Mouse (Mus musculus) erythroblast, embryonic 14.5 days (primary cell): ENCODE data around the gene Hoxd8. TPM values are rescaled to one million over a fixed set of nuclear protein-coding genes. Genes with fewer than 3 reads are reported as not detected.

Experiments used
- H3K27me3 ChIP-seq: 2 replicates; pipeline ENCODE4 v1.6.1; 2012; ENCODE audit warnings: inconsistent platforms; ENCODE audit not compliant: control insufficient read depth
- H3K36me3 ChIP-seq: 2 replicates; pipeline ENCODE4 v1.6.1; 2012; ENCODE audit warnings: mild to moderate bottlenecking, inconsistent platforms; ENCODE audit not compliant: control insufficient read depth
- H3K4me1 ChIP-seq: 2 replicates; pipeline ENCODE4 v1.6.1; 2012; ENCODE audit warnings: inconsistent platforms; ENCODE audit not compliant: control insufficient read depth
- H3K4me3 ChIP-seq: replicated peaks from 2 replicates; pipeline ENCODE3; 2012; ENCODE audit warnings: moderate library complexity, mild to moderate bottlenecking, inconsistent platforms
- H3K9me3 ChIP-seq: 2 replicates; pipeline ENCODE4 v1.6.1; 2012; ENCODE audit warnings: low read length, inconsistent platforms, mixed read lengths; ENCODE audit not compliant: control insufficient read depth
- GATA1 ChIP-seq: IDR thresholded peaks from 2 replicates; pipeline ENCODE4 v1.6.1; 2012; ENCODE audit warnings: low read length, inconsistent platforms, mixed read lengths
- TAL1 ChIP-seq: IDR thresholded peaks from 3 replicates; pipeline ENCODE4 v1.6.1; 2012; ENCODE audit warnings: low read length, inconsistent platforms, mixed read lengths
- polyA plus RNA-seq: library from polyadenylated mRNA; stranded (reverse); fragments of >175 nt; gene quantifications from 2 replicates; pipeline ENCODE4 v1.2.3, GENCODE M21; 2012

Hoxd8 gene
- polyA plus RNA-seq, 1 experiment = not detected

DNA sequence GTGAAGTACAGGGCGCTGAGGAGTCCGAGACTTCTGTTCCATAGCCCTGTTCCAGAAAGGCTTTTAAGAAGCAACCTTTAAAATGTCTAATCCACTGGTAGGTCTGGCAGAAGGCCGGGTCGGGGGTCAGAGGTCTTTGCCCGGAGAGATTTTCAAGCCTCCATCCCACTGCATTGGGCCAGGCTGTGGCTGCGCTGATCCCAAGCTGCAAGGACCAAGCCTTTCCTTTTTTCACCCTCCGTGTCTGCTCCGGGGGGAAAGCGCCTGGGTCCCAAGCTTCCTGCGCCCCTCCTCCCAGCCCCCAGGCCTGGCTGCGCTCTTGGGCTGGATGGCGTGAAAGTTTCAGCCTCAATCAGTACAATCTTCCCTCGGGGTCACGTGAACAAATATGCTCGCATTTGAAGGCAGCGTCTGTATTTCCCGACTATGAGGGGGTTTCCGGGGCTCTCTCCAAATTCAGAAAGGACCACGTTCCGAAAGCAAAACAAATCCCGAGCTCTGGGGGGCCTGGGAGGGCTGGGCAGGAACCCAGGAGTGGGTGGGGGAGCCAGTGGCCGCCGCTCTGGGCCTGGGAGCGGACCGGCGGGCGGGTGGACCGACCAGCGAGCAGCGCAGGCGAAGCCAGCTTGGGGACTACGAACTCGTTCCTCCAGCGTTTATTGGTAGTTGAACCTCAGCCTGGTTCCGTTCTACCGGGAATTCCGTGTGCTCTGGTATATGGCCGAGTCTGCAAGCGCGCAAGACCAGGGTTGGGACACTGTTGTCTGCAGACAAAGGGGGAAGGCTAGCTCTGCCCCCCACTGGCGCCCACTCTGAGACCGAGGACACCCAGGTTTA is 31.7 kb downstream of the Hoxd8 start:
- no peaks in the 10 kb centered on the region for H3K9me3 ChIP-seq
- no peak overlapping the region for H3K4me3 ChIP-seq
- H3K4me1 ChIP-seq = no peaks in the 10 kb centered on the region
- no peak for TF ChIP-seq GATA1
- TF ChIP-seq TAL1 = no peak
- H3K27me3 ChIP-seq = peaks cover 100% of the 10 kb centered on the region
- H3K36me3 ChIP-seq = no peaks in the 10 kb centered on the region

DNA sequence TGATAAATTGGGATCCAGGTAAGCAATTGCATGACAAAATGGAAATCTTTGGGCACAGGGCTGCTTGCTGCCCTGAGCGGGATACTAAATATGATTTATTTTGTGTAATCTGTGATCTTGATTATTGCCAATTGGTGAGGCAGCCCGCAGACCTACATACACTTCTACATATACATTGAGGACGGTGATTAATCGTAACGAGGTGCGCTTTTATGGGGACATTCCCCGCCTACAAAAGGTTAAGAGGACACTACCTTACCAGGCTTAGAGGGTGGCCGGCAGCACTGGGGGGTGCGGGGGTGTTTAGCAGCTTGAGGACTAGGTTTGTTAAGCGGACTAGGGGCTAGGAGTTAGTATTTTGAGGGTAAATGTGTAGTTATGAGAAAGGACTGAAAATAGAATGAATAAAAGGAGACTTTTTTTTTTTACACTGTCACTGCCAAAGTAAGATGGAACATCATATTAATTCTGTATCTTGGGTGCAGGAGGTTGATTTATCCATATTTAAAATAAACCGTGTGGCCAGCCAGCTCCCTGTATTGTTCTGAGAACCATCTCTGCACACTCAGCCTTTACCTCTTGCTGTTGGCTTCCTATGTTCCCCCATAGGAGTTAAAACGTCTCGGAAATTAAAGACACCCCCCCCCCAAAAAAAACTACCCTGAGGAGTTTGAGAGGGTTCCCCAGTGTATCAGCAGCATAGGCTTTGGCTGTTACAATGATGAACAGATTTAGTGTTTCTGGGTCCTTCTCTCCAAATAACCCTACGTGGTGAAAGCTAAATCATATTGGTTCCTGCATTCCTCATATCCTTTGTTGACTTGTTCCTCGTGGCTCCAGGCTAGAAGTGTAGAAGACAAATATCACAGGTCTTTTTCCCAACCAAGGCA is 32.5 kb downstream of the Hoxd8 start:
- Histone ChIP-seq H3K4me1 (no peaks in the 10 kb centered on the region), H3K9me3 (no peaks in the 10 kb centered on the region), H3K36me3 (no peaks in the 10 kb centered on the region), H3K4me3 (no peak overlapping the region), H3K27me3 (peaks cover 100% of the 10 kb centered on the region)
- TF ChIP-seq TAL1 = no peak
- TF ChIP-seq GATA1 = no peak

DNA sequence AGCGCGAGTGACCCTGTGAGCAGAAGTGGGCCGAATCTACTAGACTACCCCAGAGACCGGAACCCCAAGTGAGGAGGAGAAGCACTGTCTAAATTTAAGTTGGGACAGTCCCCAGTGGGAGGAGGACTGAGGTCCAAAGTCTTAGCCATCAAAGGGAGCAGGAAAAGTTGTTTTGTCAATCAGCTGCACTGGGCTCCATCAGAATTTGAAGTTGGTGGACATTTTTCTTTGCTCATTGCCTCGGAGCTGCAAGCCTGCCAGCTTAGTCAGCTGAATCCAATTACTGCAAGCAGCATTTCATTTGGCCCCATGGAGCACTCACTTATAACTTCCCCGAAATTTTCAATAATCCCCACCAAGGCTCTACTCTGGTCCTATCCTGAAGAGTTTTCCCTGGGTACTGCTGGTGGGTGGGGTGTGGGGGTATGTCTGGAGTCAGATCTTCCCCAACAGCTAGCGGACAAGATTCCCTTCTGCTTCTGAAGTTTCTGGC is 33.2 kb downstream of the Hoxd8 start:
- Histone ChIP-seq H3K9me3 (no peaks in the 10 kb centered on the region), H3K4me1 (no peaks in the 10 kb centered on the region), H3K36me3 (no peaks in the 10 kb centered on the region), H3K4me3 (no peak overlapping the region), H3K27me3 (peaks cover 100% of the 10 kb centered on the region)
- TF ChIP-seq GATA1 (no peak), TAL1 (no peak)

DNA sequence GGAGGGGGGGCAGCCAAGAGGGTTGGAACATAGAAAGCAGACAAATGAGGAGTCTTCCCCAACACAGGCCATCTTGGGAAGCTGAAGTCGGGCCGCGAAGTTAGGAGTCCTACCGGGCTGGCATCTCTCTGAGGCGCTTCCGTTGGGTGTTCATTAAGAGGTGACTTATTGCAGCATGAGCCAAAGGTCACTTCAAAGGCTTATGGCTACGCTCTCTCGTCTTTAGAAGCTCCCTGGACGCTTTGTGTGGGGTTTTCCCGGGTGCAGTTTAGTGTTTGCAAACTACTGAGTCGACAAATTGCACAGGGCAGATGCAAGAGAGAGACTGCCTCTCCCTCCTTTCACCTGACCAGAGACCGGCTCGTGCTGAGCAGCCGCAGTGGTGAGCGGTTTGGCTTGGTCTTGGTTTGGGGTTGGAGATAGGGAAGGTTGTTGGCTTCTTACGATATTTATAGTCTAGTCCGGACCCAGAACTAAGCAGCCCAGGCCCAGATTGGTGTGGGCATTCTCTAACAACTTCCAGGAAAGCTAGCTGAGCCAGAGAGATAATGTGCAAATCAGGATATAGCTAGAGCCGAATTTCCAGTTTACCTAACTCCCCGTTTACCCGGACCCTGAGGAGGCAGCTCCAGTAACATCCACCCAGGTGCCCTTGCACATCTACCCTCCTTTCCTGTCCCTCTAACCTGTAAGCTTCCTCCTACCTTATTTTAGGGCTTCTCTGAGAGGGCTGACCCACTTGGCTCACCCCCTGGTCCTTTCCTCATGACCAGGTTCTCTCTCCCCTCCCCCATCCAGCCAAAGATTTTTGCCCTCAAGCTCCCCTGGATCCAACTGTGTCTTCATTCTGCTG is 34.4 kb downstream of the Hoxd8 start:
- H3K4me3 ChIP-seq = no peak overlapping the region
- H3K4me1 ChIP-seq = no peaks in the 10 kb centered on the region
- H3K36me3 ChIP-seq = no peaks in the 10 kb centered on the region
- H3K27me3 ChIP-seq = peaks cover 98% of the 10 kb centered on the region
- no peak for TF ChIP-seq TAL1
- no peak for TF ChIP-seq GATA1
- H3K9me3 ChIP-seq = no peaks in the 10 kb centered on the region

DNA sequence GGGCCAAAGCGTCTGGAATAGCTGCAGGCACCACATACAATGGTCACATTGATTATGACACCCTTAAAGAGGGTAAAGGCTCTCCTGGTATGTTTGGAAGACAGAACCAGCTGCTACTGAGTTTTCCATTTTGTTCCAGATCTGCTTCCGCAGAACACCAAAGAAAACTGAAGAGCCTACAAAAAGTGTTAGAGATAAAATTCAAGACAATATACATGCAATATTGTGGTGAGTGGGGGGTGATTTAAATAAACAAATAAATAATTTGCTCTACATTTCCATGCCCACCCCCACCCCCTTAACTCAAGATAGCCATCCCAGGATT is 35.0 kb downstream of the Hoxd8 start:
- Histone ChIP-seq H3K9me3 (no peaks in the 10 kb centered on the region), H3K36me3 (no peaks in the 10 kb centered on the region), H3K4me1 (no peaks in the 10 kb centered on the region), H3K4me3 (no peak overlapping the region), H3K27me3 (peaks cover 98% of the 10 kb centered on the region)
- TF ChIP-seq GATA1 (no peak), TAL1 (no peak)

DNA sequence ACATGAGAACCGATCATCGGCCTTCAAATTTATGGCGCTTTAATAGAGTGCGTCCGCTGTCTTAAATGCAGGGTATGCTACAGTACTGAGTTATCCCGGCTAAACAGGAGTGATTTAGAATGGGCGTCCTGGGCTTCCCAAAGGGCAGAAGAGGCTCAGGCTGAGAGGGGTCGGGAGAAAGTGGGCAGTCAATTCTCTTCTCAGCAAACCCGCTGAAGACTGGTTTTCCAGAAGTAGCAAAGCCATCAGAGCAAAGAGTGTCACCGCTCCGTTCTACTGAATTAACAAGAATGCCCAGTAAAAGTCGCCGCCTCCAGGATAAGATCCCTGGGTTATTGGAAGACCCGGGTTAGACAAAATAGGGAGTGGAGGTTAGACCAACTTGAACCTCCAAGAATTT is 35.5 kb downstream of the Hoxd8 start:
- H3K27me3 ChIP-seq = peaks cover 98% of the 10 kb centered on the region
- H3K4me3 ChIP-seq = no peak overlapping the region
- H3K36me3 ChIP-seq = no peaks in the 10 kb centered on the region
- H3K4me1 ChIP-seq = no peaks in the 10 kb centered on the region
- H3K9me3 ChIP-seq = no peaks in the 10 kb centered on the region
- TF ChIP-seq GATA1 = no peak
- no peak for TF ChIP-seq TAL1

DNA sequence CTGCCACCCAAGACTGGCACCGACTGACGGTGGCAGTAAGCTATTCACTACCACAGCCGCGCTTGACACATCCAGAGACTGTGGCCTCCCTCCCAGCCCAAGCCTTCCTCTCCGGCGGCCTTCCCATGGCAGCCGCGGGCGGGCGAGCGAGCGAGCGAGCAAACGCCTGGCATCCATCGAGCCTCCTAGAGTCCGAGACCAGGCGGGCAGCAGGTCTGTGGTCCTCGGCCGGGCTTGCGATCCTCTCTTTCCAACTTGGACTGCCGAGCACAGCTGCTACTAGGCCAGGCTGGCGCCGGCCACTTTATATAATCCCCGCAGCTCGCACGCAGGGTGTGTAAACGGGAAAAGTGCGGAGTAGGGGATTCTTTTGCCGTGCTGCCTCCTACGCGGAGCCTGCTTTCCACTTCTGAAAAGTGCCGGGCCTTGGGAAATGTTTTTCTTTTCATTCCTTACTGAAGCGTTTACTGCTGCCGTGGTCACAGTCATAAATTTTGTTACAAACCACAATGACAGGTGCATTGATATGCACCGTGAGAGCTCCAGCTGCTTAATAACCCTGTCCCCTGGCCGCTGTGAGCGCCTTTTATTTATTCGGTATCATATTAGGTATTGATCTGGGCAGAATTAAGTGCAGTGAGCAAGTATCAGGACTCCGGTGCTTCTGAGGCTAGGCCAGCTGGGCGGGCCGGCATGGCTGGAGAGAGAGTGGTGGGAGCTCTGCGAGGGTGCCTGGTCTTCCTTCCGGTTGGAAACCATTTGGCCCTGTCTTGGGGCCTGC is 36.1 kb downstream of the Hoxd8 start:
- TF ChIP-seq GATA1 = no peak
- TF ChIP-seq TAL1 = no peak
- peaks cover 98% of the 10 kb centered on the region for H3K27me3 ChIP-seq
- no peaks in the 10 kb centered on the region for H3K9me3 ChIP-seq
- no peaks in the 10 kb centered on the region for H3K36me3 ChIP-seq
- H3K4me3 ChIP-seq = no peak overlapping the region
- no peaks in the 10 kb centered on the region for H3K4me1 ChIP-seq
